Mouse (Mus musculus) forebrain, embryonic 11.5 days (tissue): ENCODE results near the gene Sesn1. TPM values are rescaled to one million over a fixed set of nuclear protein-coding genes. Genes with fewer than 3 reads are reported as not detected.

ENCODE experiments used
- ATAC-seq: fragments of 200-750 bp; cut with Nextera tagmentation; replicated peaks from 2 replicates; pipeline ENCODE4 v1.8.0; 2017; ENCODE audit warnings: moderate TSS enrichment; ENCODE audit not compliant: low FRiP score
- DNase-seq: peaks from one replicate; pipeline ENCODE4 v3.0.0-alpha.2; 2017; ENCODE audit warnings: low spot score
- H3K27ac ChIP-seq: fragments of 300-500 bp; sonication (generic); 2 replicates; pipeline ENCODE4 v1.5.1; 2014; ENCODE audit warnings: low read depth, low read length
- H3K27me3 ChIP-seq: fragments of 300-500 bp; sonication (generic); 2 replicates; pipeline ENCODE4 v1.6.1; 2014; ENCODE audit warnings: mild to moderate bottlenecking, low read length, mixed read lengths; ENCODE audit not compliant: control insufficient read depth, insufficient read depth
- H3K36me3 ChIP-seq: fragments of 300-500 bp; sonication (generic); 2 replicates; pipeline ENCODE4 v1.6.1; 2014; ENCODE audit warnings: mild to moderate bottlenecking, low read length, moderate library complexity, mixed read lengths; ENCODE audit not compliant: control insufficient read depth, insufficient read depth
- H3K4me1 ChIP-seq: fragments of 300-500 bp; sonication (generic); replicated peaks from 2 replicates; pipeline ENCODE4 v1.6.1; 2014; ENCODE audit warnings: low read length, mixed read lengths; ENCODE audit not compliant: control insufficient read depth, insufficient read depth
- H3K4me2 ChIP-seq: fragments of 300-500 bp; sonication (generic); 2 replicates; pipeline ENCODE4 v1.6.1; 2014; ENCODE audit warnings: low read depth, mild to moderate bottlenecking, low read length, moderate library complexity, mixed read lengths; ENCODE audit not compliant: severe bottlenecking
- H3K4me3 ChIP-seq: fragments of 300-500 bp; sonication (generic); 2 replicates; pipeline ENCODE4 v1.5.1; 2014; ENCODE audit warnings: low read depth, low read length
- H3K9ac ChIP-seq: fragments of 300-500 bp; sonication (generic); 2 replicates; pipeline ENCODE4 v1.6.1; 2014; ENCODE audit warnings: low read length
- H3K9me3 ChIP-seq: fragments of 300-500 bp; sonication (generic); 2 replicates; pipeline ENCODE4 v1.6.1; 2016; ENCODE audit warnings: low read length, mixed read lengths; ENCODE audit not compliant: control insufficient read depth
- WGBS: fragments of 180-500 bp; shearing (Covaris S2); extraction: QIAGEN DNeasy Blood & Tissue Kit; methylation state at CpG from one replicate; pipeline ENCODE4 v1.1.7; 2014; 5-methylcytosine and 5-hydroxymethylcytosine counted together
- polyA plus RNA-seq: library from polyadenylated mRNA; unstranded; fragments of >200 nt; fragmentation: Nextera tagmentation; extraction: Ambion mirVana; gene quantifications from 2 replicates; pipeline ENCODE4 v1.2.1, GENCODE M21; 2014

Gene Sesn1
- polyA plus RNA-seq, 1 experiment from 2014 or later = 22.5 TPM

DNA sequence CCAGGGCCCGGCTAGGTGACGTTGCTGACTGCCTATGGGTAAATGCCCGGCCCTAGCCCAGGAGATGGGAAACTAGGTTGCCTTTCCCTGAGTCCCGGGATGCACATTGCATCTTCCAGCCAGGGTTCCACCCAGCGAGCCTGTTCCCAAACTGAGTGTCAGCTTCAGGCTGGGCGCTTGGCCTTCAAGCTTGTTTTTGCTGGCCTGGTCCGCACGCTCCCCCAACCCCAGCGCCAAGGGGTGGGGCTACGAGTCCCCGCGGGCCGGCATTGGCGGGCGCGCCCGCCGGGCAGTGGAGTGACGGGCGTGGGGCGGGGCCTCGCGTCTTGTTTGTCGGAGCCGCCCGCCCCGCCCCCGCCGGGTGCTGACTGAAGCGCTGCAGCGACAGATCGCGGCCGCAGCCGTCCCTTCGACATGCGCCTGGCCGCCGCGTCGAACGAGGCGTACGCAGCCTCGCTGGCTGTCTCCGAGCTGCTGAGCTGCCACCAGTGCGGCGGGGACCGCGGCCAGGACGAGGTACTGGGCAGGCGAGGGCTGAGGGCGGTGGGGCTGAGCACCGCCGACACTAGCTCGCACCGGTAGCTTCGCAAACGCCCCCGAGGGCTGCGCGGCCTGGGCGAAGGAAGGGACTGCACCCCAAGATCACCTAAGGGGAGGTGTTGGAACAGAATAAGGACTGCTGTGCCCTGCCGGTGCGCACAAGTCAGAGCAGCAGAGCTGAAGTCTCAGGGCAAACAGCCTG, 77.5 kb downstream of the Sesn1 start:
- H3K4me2 ChIP-seq = peak overlapping the region; percentile 83
- no peaks in the 10 kb centered on the region for H3K36me3 ChIP-seq
- peak; percentile 99 for DNase-seq
- no peaks in the 10 kb centered on the region for H3K27me3 ChIP-seq
- H3K9me3 ChIP-seq = no peaks in the 10 kb centered on the region
- H3K27ac ChIP-seq = peak overlapping the region; percentile 79
- WGBS = 1% methylated on average over 63 of the region's 65 CpGs
- ATAC-seq = peak; percentile 98
- peak overlapping the region; percentile 74 for H3K9ac ChIP-seq
- H3K4me1 ChIP-seq = 0 out of 2 replicates have a peak, but pooled peaks cover 2% of the 10 kb centered on the region
- H3K4me3 ChIP-seq = peak overlapping the region; percentile 51

DNA sequence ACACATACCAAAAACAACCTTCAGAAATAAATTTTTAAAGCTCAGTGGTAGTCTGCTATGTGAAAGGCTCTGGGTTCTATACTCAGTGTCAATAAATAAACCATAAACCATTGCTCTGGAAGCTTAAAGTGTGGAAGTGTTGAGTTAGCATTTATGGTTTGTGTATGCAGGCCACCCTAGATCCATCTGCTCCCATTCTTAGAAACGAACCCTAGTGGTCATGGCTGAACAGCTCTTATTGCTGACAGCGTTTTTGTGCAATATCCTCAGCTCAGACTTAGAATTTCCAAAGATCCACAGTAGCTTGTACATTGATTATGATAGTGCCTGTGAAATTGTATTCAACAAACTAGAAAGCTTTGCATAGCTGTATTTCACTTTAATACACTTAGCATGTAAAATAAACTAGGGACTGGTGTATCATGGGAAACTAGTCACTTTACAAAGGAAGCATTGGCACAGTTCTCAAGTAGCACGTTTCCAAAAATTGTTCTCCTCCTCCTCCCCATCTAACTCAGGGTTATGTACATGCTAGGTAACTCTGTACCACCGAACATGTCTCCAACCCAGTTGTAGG, 78.7 kb downstream of the Sesn1 start:
- WGBS = 62% methylated on average over 4 of the region's 4 CpGs
- Histone ChIP-seq H3K27ac (no peak overlapping the region), H3K27me3 (no peaks in the 10 kb centered on the region), H3K4me1 (0 out of 2 replicates have a peak, but pooled peaks cover 2% of the 10 kb centered on the region), H3K9ac (no peak overlapping the region), H3K36me3 (no peaks in the 10 kb centered on the region), H3K4me3 (no peak overlapping the region; the same call in 1 of the 2 replicates), H3K4me2 (no peak overlapping the region; the same call in 1 of the 2 replicates), H3K9me3 (no peaks in the 10 kb centered on the region)
- DNase-seq (no peak), ATAC-seq (no peak)

DNA sequence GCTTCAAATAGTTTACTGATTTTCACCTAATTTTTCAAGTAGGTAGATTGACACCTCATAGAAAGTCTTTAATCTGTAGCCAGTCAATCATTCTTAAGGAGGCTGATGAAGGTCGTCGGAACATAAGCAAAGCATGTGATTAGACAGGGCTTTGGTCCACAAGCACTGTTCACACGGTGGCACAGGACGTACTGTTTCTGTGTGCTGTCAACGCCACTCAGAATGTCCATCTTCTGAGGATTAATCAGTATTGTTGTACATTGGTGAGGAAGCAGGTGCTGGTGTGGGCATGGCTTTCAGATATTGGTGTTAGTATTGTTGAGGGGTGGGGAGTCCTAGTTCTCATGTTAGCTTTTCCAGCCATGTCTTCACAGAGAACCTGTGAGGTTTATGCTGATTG, 79.8 kb downstream of the Sesn1 start:
- Histone ChIP-seq H3K9ac (no peak overlapping the region), H3K27me3 (no peaks in the 10 kb centered on the region)
- ATAC-seq = no peak

DNA sequence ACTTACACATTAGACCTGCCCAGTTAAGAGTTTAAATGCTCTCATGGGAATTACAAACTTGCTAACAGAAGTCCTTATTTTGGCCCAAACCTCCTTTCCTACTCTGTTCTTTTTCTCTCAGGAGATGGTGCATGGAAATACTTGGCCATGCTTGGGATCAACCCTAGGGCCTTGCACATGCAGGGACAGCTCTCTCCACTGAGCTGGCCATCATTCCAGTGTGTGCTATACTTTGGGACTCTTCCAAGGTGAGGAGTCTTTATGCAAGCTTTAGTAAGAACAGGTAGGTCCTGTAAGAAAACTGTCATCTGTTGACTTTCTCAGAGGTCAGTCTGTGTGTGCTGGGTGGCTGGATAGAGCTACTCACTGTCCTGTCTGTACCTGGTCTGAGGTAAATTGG, 80.8 kb downstream of the Sesn1 start:
- no peak overlapping the region for H3K9ac ChIP-seq
- H3K4me2 ChIP-seq = no peak overlapping the region
- H3K4me1 ChIP-seq = 0 out of 2 replicates have a peak, but pooled peaks cover 2% of the 10 kb centered on the region
- ATAC-seq (no peak), DNase-seq (no peak)
- no peaks in the 10 kb centered on the region for H3K36me3 ChIP-seq
- no peaks in the 10 kb centered on the region for H3K27me3 ChIP-seq
- no peak overlapping the region for H3K4me3 ChIP-seq
- no peak overlapping the region for H3K27ac ChIP-seq
- H3K9me3 ChIP-seq = no peaks in the 10 kb centered on the region

More for the DNA sequence above, 79.8 kb downstream of the Sesn1 start:
- H3K4me3 ChIP-seq = no peak overlapping the region
- no peak overlapping the region for H3K27ac ChIP-seq
- no peaks in the 10 kb centered on the region for H3K9me3 ChIP-seq
- H3K36me3 ChIP-seq = no peaks in the 10 kb centered on the region
- DNase-seq = no peak
- 70% methylated on average over 5 of the region's 5 CpGs for WGBS
- H3K4me2 ChIP-seq = no peak overlapping the region
- H3K4me1 ChIP-seq = 0 out of 2 replicates have a peak, but pooled peaks cover 2% of the 10 kb centered on the region

DNA sequence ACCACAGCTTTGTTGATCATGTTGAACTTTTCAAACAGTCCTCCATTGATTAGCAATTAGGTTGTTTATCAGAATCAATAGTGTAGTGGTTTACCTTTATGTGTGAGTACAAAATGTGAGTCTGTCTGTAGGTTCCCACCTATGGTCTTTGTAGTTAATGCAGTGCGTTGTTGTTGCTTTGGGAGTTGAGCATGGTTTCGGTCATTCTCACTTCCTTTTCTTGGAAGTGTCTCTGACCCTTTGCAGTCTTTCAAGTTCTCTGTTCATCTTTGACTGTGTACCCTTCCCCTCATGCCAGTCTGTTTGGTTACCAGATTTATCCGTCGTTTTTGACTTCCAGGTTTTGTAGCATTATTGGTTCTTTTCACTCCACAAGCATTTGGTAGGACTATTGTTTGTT, 81.6 kb downstream of the Sesn1 start:
- no peak overlapping the region for H3K9ac ChIP-seq
- H3K4me2 ChIP-seq = no peak overlapping the region

DNA sequence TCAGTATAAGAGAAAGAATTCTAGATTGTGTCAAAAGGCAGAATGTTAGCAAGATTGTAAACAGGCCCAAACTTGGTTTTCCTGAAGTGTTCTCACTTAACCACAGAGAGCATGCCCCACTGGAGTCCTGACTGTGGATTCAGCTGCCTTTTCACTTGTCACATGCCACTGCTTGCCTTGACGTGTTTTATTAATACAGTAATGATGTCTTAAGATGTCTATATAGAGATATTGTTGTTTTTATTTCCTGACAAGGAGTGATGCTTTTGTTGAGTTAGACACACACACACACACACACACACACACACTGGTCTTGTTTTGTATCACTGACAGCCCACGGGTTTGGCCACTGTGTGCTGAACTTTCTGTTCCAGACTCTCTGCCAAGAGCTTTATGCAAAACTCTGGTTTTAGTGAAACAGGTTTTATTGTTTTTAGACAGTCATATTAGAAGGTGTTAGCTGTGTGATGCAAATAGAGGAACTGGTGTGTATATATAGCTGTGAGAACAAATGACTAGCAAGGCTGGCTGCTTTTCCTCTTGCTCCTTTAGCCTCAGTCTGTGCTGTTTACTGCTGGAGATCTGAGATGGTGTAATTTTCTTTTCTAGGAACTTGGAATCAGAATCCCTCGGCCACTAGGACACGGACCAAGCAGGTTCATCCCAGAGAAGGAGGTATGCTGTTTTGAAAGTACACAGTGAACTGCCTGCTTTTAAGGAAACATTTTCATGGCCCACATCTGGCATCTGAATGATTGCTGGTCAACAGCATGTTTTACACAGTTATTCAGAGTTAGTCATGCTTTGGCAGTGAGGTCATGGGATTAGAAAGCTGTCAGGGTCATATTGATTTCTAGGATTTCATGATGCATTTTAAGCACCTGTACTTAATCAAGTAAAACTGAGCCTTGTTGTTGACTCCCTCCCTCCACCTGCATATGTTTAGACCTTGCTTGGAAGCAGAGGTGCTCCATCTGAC, 84.0 kb downstream of the Sesn1 start:
- Histone ChIP-seq H3K27ac (no peak overlapping the region), H3K9ac (no peak overlapping the region), H3K36me3 (no peaks in the 10 kb centered on the region), H3K4me2 (no peak overlapping the region), H3K4me1 (no peaks in the 10 kb centered on the region), H3K4me3 (no peak overlapping the region), H3K9me3 (no peaks in the 10 kb centered on the region), H3K27me3 (no peaks in the 10 kb centered on the region)
- no peak for ATAC-seq
- WGBS = 66% methylated on average over 4 of the region's 4 CpGs
- DNase-seq = no peak

More for the DNA sequence above, 81.6 kb downstream of the Sesn1 start:
- Histone ChIP-seq H3K36me3 (no peaks in the 10 kb centered on the region), H3K4me3 (no peak overlapping the region), H3K27ac (no peak overlapping the region), H3K9me3 (no peaks in the 10 kb centered on the region), H3K27me3 (no peaks in the 10 kb centered on the region), H3K4me1 (0 out of 2 replicates have a peak, but pooled peaks cover 2% of the 10 kb centered on the region)
- ATAC-seq (no peak), DNase-seq (no peak)
- WGBS = 92% methylated on average over 4 of the region's 4 CpGs

DNA sequence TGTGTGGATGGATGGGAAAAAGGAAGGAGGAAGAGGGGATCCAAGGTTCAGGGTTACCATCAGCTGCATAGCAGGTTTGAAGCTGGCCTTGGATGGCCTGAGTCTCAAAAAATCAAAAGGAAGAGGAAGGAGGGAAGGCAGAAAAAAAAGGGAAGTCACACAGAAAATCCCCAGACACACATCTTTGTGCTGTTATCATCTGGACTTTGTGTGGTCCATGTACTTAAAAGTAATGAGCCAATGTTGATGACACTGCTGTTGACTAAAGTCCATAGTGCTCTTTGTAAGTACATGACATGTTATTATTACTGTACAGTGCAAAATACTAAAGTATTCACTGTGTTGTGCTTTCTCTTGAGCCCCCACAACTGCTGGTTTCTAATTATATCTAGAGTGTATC, 86.7 kb downstream of the Sesn1 start:
- DNase-seq = no peak
- H3K4me1 ChIP-seq = no peaks in the 10 kb centered on the region
- no peak overlapping the region for H3K27ac ChIP-seq
- no peaks in the 10 kb centered on the region for H3K9me3 ChIP-seq
- ATAC-seq = no peak
- H3K4me3 ChIP-seq = no peak overlapping the region
- no peaks in the 10 kb centered on the region for H3K36me3 ChIP-seq
- no peak overlapping the region for H3K4me2 ChIP-seq
- H3K9ac ChIP-seq = no peak overlapping the region
- H3K27me3 ChIP-seq = no peaks in the 10 kb centered on the region

DNA sequence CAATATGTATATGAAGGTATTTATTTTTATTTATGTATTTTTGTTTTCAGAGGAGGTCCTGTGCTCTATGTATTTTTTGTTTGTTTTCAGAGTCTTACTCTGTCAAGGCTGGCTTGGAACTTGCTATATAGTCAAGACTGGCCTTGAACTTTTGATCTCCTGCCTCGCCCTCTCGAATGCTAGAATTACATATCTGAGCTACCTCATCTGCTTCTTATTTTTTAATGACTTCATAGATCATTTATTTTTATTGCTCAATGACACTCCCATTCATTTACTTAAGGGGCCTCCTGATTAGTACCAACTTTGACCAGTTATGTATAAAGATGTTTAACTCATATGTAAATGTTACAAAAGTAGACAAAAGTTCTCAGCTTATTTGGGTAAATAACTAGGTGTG, 87.1 kb downstream of the Sesn1 start:
- no peak overlapping the region for H3K9ac ChIP-seq
- H3K9me3 ChIP-seq = no peaks in the 10 kb centered on the region
- no peaks in the 10 kb centered on the region for H3K4me1 ChIP-seq
- no peaks in the 10 kb centered on the region for H3K27me3 ChIP-seq
- ATAC-seq (no peak), DNase-seq (no peak)
- H3K4me3 ChIP-seq = no peak overlapping the region
- H3K27ac ChIP-seq = no peak overlapping the region
- no peak overlapping the region for H3K4me2 ChIP-seq
- no peaks in the 10 kb centered on the region for H3K36me3 ChIP-seq
- WGBS = 93% methylated on average over 2 of the region's 2 CpGs
